Mouse (Mus musculus) adrenal gland (tissue): Measurements from ENCODE around the gene Fam50b.

ENCODE experiments used
- intact Hi-C: fragments of 180-260 bp; cut with DNase I; formaldehyde crosslinking; loops from one replicate; pipeline ENCODE4 v1.15.1; 2025

The Fam50b gene

DNA sequence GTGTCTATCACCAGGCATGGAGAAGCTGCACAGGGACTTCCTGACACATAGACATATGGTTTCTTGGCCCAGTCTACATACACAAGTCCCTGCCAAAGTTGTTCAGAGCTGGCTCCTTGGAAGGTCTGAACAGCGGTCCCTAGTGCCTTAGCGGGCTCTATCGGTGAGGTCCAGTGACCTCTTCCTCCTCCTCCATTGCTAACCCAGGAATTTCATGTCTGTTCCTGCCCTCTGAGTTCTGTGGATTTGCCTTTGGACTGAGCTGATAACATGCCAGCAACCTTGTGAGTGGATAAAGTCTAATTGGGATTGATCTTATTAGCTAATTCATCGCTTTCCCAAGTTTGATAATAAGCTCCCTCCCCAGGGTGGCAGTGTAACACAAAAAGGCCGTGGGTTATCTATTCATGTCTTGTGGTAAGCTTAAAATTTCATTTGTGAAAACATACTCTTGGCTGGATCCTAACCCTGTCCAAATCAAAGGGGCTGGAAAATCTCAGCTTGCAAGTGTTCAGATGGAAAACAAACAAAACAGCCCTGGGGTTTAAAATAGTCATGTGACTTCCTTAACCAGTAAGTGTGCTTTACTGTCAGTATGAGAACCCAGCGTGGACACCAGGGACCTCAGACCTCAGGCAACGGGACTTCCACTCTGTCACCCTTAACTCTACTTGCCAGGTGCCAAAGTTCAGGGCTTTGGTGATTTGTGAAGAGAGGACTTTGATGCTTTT, 3.5 kb downstream of the Fam50b start:
- intact Hi-C loops = no loop called here

DNA sequence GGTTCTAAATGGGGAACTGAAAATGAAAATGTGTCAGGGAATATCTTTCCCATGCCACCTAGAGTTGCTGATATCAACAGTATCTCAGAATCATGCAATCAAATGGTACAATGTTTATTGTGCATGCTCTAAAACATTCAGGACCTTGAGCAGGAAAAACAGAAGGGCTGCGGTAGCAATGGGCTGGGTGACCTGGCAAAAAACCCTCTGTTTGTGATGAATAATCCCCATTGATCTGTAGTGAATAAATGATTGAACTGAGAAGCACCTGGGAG, 4.0 kb downstream of the Fam50b start:
- intact Hi-C loops = no loop called here

DNA sequence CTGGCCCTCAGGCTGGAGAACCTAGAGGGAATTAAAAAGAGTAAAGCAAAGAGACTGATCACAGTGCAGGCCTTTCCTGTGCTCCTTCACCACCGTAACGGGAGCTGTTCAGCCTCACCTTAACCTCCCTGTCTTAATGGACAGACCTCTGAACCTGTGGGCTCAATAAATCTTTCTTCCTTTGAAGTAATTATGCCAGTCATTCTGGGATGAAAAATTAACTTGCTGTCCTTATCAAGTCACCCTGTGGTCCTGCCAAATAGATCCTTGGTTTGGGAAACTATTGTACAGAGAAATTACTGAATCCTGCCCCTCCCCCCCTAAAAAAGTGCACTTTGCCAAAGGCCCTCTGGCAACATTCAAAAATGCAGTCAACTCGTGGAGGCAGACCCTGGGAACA, 4.4 kb downstream of the Fam50b start:
- intact Hi-C loops = no loop called here

DNA sequence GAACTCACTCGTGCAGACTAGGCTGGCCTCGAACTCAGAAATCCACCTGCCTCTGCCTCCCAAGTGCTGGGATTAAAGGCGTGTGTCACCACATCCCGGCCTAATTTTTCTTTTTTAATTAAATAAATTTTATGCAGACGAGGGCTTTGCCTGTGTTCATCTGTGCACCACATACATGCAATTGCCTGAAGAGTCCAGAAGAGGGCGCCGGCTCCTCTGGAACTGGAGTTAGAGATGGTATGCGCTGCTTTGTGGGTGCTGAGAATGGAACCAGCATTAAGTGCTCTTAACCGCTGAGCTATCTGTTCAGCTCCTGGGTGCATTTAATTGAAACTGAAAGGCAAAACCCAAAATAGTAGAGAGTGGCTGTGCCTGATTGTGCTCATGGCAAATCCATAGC, 6.6 kb downstream of the Fam50b start:
- intact Hi-C loops = no loop called here

DNA sequence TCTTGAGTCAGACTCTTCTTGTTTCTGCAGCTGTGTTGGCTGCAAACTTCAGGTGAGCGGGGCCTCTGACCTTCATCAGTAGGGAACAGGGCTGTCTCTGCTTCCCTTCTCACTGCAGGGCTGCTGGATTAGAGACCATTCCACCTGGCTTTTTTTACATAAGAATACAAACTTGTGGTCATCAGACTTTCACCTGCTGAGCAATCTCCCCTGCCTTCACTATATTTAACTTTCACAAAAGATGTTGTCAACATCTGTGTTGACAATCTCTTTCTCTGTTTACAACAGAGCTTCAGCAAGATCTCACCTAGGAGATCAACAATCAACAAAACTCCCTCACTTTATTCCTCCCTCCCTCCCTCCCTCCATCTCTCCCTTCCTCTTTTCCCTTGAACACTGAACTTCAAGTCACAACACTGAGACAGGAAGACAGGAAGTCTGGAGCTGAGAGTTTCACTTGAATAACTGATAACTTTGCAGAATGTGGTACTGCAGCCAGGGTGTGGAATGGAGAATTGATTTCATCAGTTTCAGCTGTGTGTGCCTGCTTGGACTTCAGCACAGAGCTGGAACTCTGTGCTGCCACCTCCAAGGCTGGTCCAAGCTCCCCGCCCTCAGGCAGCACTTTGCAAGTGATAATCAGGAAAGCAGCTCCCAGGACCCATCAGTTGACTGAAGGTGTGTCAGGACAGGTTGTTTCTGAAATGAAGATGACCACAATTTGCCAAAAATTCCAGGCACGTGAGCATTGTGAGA, 7.3 kb downstream of the Fam50b start:
- intact Hi-C loops = no loop called here

DNA sequence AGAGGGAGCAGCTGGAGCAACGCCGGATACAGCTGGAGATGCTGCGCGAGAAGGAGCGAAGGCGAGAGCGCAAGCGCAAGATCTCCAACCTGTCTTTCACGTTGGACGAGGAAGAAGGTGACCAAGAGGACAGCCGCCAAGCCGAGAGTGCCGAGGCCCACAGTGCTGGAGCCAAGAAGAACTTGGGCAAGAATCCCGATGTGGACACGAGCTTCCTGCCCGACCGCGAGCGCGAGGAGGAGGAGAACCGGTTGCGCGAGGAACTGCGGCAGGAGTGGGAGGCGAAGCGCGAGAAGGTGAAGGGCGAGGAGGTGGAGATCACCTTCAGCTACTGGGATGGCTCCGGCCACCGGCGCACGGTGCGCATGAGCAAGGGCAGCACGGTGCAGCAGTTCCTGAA, 12.2 kb downstream of the Fam50b start:
- intact Hi-C loops = no loop called here

DNA sequence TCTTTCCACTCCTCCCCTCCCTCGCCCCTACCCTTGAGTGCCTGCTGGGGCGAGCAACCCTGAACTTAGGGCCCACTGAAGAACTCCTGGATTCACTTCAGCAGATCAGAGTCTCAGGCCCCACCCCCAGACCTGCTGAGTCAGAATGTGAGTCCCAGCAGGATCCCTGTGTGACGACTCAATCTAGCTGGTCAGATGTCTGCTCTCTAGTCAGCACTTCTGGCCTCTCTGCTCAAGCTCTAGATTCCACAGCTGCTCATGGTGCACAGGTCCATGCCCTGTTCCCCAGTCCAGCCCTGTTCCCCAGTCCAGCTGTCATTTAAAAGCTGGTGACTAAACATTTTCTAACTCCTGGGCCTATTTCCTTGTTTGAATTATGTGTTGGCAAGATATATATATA, 13.9 kb downstream of the Fam50b start:
- intact Hi-C loops = no loop called here

DNA sequence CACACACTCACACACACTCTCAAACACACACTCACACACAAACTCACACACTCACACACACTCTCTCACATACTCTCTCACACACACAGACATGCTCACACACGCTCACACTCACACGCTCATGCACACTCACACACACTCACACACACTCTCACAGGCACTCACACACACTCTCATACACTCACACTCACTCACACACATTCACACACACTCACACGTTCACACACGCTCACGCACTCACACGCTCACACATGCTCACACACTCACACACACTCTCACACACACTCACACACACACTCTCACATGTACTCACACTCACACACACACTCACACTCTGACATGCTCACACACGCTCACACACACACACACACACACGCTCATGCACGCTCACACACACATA, 24.6 kb downstream of the Fam50b start:
- intact Hi-C loops = no loop called here

DNA sequence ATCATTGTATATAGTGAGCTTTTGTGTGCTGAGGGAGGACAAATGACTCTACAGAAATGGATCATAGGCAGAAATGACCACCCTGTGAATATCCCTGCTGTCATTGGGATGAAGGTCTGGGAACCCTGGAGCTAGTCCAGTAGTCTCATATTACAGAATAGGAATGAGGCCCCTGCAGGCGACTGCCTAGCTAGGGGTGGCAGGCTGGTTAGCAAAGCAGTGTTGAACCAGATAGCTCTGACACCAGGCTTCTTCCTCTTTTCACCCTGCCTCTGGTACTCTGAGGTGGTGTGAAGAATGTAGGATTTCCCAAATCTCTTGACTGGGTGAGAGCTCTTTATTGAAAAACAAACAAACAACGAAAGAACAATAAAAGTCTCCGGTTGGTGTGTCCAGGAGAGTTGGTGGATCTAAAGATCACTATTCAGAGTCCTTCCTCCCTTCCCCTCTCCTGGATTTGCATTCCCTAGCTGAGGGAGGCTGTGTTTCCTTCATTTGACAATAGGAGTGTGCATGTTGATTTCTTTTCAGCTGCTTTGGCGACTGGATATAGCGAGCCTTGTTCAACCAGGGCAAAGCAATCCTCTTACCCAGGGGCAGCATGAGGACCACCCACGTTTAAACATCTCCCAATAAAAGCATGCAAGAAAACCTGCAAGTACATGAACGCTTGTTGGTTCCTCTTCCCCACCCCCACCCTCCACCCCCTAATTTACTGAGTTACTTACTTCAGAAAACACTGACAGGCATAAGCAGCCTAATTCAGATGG, 26.1 kb downstream of the Fam50b start:
- intact Hi-C loops = no loop called here

DNA sequence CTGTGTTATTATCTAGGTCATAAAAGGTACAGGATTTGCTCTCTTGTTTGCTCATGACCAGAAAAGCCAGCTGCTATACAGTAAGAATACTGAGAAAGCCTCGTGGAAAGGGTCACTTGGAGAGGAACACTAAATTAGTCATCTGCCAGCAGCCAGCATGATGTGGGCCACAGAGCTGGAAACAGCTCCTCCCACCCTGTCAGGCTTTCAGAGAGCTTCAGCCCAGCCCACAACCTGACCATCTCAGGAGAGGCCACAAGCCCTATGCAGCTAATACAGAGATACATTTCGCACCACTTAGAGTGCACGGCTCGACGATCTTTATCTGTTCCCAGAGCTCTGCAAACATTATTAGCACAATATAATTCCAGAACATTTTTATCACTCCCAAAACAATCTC, 27.5 kb downstream of the Fam50b start:
- intact Hi-C loops = no loop called here

DNA sequence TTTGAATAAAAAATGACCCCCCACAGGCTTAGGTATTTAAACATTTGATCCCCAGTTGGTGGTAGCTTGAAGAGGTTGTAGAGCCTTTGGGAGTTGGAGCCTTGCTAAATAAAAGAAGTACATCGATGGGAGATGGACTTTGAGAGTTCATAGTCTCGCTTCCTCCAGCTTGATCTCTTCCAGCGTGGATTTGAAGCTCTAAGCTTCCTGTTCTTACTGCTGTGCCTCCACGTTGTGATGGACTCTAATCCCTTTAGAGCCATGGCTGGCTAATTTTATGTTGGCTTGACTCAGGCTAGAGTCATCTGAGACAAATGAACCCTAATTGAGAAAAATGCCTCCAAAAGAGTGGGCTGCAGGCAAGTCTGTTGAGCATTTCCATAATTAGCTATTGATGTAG, 28.2 kb downstream of the Fam50b start:
- intact Hi-C loops = no loop called here

DNA sequence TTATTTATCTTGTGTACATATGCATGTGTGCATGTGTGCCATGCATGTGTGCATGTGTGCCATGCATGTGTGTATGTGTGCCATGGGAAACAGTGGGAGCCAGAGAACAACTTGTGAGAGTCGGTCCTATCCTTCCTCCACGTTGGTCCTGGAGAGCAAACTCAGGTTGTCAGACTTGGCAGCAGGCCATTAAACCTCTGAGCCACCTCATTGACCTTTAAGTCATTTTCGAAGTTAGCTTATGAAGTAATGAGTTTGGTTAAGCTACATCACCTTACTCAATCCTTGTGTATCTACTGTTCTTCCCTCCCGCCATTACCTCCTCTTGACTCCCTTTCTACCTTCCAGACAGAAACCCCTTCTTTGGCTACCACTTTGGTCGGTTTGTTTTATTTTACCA, 30.6 kb downstream of the Fam50b start:
- intact Hi-C loops = no loop called here

DNA sequence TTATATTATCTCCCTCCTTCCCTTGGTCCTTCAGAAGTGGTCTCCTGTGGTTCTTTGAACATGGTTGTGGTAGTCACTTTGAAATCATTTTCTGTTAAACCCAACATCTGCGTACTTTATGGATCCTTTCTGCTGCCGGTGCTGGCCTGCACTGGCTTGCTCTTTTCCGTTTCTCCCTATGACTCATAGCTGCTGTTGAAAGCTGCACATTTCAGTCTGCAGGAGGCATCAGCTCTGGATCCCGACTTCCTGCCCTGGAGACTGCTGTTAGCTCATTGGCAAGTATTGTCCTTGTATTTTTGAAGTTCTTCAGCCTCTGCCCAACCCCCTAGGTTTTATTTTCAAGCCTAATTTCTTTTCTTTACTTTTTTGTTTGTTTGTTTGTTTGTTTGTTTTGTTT, 31.9 kb downstream of the Fam50b start:
- intact Hi-C loops = no loop called here

DNA sequence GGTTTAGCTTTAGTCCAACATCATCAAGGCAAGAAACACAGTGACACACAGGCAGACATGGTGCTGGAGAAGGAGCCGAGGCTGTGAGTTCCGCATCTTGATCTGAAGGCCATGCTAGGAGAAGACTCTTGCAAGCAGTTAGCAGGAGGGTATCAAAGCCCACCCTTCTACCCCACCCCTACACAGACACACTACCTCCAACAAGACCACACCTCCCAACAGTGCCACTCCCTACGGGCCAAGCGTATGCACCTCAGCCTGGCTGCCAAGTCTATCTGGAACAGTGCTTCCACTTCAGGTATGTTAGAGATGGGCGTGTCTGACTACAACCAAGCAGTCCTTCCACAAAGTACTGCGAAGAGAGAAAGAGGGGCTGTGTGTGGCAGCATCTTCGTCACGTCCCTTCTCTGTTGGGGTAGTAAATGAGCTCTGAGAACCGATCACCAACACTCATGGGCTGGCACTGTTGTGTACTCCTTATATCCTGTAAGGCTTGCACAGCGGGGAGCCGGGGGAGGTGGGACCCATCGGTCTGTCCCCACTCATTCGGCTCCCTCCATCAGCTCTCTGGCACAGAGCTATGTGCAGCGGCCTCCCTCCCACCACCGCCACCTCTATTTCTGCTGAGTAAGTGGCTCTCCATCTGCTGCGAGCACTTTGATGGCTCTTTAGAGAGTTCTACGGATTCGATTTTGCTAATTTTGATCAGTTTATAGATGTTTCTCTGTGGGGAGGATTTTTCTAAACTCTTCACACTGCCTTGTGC, 33.1 kb downstream of the Fam50b start:
- intact Hi-C loops = no loop called here

DNA sequence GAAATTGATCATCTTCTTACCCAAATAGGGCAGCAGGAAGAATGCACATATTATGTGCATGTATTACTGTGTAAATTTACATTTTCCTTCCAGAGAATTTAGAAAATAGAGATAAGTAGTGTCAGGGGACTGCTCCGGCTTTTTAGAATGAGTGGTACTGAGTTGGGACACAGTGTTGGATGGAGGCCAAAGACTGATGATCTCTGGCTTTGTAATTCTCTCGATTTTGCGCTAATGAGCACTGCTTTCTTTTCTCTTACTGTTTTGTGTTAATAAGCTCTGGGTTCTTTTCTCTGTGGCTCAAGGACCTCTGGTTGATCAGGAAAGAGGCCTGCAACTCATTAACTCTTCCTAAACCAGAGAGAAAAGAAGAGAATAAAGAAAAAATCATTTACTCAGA, 42.1 kb downstream of the Fam50b start:
- intact Hi-C loops = no loop called here

DNA sequence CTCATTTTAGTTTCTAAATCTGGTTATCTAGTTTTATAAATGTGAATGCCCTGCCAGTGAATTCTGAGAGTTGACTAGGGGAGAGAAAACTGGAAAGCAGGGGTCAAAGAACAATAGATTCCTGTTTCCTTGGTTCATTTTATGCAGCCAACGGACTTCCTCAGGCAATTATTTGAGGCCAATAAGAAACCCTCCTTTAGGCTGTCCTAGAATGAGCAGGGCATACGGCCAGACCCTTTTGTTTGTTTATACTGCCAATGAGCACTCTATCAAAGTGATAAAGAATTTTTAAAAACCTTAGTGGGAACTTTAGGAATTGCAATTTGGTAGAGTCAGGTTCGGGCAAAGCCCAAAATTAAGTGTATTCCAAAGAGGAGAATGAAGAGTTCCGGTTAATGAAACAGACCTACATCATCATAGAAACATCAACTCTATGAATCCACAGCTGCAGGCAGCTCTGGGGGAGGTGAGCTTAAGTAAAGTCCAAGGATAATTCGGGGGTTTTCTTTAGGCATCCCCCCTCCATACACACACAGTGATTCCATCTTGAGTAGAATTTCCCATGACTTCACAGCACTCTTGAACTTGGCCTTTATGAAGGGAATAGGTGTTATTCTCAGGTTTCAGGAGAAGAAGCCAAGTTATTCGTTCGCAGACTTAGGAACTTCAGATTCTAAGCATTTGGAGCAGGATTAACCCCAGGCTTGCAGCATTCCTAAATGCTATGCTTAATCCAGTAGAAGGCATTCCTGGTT, 46.4 kb downstream of the Fam50b start:
- intact Hi-C loops = no loop called here

DNA sequence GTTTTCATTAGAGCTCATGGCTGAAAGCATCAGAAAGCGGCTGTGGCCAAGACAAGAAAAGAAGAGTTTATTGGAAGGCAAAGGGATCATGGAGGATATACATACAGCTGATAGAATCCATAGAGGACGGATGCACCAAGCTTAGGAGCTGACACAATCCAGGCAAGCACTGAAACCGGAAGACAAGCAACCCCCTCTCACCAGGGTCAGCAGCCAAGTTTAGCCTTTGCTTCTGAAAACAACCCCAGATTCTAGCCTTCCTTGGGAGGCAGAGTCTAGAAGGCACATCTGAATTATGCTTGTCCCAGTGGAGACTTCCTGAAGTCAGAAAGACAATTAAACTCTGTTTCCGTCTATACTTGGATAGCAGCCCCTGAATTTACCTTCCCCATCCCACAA, 47.0 kb downstream of the Fam50b start:
- intact Hi-C loops = no loop called here

DNA sequence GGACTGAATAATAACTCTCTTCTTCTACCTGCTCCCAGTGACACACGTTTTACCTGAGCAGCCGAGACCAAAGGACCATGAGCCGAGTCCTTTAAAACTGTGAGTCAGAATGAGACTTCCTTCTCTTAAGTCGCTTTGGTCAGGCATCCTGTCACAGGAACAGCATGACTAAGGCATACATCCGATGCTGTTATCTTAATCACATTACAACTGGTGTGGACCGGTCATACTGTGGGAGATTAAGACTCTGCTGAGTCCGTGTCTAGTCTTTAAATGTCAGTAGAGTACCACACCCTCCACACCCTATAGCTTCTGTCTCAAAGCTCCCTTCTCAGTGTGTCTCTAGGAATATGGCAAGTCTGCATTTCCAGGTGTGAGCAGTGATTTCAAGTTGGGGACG, 50.2 kb downstream of the Fam50b start:
- intact Hi-C loops = no loop called here

DNA sequence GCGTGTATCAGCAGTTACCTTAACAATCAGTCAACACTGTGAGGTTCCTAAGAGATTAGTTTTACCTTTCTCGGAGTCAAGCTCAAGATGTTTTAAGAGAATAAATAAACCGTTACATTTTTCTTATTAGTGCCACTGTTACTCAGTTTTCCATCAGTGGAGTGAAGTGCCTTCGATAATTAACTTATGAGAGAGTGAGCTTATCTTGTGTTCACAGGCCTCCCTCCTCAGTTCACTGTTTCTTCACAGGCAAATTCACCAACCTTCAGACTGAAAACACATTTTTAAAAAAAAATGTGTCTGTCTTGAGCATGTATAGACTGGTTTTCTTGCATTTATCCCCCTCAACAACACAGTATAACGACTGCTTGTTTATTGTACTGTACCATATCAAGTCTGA, 52.0 kb downstream of the Fam50b start:
- intact Hi-C loops = no loop called here

DNA sequence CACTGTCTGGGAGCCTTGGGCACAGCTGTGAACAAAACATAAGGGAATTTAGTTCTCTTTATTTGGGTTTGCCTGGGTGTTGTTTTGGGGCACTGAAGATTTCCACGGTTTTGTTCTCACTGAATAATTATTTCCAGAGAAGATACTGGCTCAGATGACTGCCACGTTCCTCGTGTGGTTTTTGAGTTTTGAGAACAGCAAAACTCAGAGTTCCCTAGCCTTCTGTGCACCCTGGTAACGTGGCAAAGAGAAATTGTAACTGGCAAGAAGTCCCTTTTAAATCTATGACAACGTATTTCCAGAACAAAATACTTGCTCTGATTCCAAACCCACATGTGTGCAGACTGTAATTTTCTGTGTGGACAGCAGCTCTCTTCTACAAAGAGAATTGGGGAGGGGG, 52.9 kb downstream of the Fam50b start:
- intact Hi-C loops = no loop called here

DNA sequence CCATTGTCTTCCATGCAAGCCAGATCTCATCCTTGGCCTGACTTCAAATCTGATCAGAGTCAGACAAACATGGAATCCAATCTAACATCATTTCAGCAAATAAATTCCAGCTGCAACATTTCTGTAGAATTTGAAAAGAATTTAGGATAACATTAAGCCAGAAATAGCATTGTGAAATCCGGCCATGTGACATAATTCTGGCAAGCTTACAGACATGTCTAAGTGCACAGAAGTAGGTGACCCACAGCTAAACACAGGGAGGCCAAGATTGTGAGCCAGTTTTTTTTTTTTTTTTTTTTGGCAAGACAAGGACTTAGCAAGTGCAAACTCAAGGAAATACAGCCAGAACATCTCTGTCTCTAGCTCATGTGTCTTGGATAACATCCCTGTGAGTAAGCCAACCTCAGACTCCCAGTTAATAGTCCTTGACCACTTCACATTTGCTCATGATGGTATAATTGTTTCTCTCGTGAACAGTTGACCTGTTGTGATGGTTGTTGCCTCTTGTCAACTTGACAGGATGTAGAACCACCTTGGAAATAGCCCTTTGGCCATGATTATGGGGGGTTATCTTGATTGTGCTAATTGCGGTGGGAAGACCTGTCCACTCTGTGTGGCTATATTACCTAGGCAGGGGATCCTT, 54.6 kb downstream of the Fam50b start:
- intact Hi-C loops = no loop called here
